8 mouse cellular contexts compared by ENCODE assay signal in the genomic region with DNA sequence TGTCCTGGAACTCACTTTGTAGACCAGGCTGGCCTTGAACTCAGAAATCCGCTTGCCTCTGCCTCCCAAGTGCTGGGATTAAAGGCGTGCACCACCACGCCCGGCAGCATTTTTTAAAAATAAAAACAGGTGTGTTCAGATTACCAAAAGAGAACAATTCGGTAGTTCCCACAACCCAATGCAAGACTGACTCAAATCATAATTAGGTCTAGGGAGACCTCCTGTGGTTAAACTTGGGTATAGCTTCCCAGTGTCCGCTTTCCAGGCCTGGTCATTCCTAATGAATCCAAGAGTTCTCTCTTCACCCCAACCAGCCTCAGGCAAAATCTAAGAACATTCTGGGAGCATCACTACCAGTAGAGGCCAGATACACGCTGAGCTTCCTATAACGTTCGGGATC. TPM values are rescaled to one million over a fixed set of nuclear protein-coding genes. Genes with fewer than 3 reads are reported as not detected.
A peak's percentile ranks its signal among the peaks of the same experiment; 100 is the strongest.
DNase-seq lines count a peak whose midpoint lies in the region; ATAC-seq lines count a peak whose summit lies in the region.

No protein-coding gene starts in this region.

- no peak overlapping the region for H3K4me2 ChIP-seq in forebrain, embryonic 13.5 days
- H3K4me2 ChIP-seq in heart, embryonic 16.5 days (ENCODE audit: low read depth, low read length): no peak overlapping the region

- no peak overlapping the region for H3K9ac ChIP-seq in forebrain, embryonic 13.5 days
- peak overlapping the region; percentile 25; the same call in 1 of the 2 replicates for H3K9ac ChIP-seq in heart, embryonic 16.5 days (ENCODE audit: low read length)

- H3K9me3 ChIP-seq in forebrain, embryonic 10.5 days: no peaks in the 10 kb centered on the region
- no peaks in the 10 kb centered on the region for H3K9me3 ChIP-seq in forebrain, embryonic 13.5 days (replicated peaks)
- H3K9me3 ChIP-seq in heart, embryonic 16.5 days (replicated peaks; ENCODE audit: control insufficient read depth, low read length): no peaks in the 10 kb centered on the region

- H3K27ac ChIP-seq in forebrain, embryonic 10.5 days: no peak overlapping the region
- H3K27ac ChIP-seq in forebrain, embryonic 13.5 days: no peak overlapping the region
- H3K27ac ChIP-seq in heart, embryonic 16.5 days (ENCODE audit: low read length): no peak overlapping the region

- no peak for ATAC-seq in forebrain, embryonic 13.5 days
- peak; percentile 55 for ATAC-seq in heart, embryonic 16.5 days (replicated peaks; ENCODE audit: extremely low read depth, insufficient read depth, low FRiP score)

- H3K27me3 ChIP-seq in forebrain, embryonic 10.5 days (ENCODE audit: poor library complexity, severe bottlenecking): no peaks in the 10 kb centered on the region
- no peaks in the 10 kb centered on the region for H3K27me3 ChIP-seq in forebrain, embryonic 13.5 days
- no peaks in the 10 kb centered on the region for H3K27me3 ChIP-seq in heart, embryonic 16.5 days (ENCODE audit: control insufficient read depth, insufficient read depth, low read length)

- H3K4me1 ChIP-seq in forebrain, embryonic 10.5 days: peaks cover 13% of the 10 kb centered on the region
- H3K4me1 ChIP-seq in forebrain, embryonic 13.5 days: peaks cover 13% of the 10 kb centered on the region
- 0 out of 2 replicates have a peak, but pooled peaks cover 3% of the 10 kb centered on the region for H3K4me1 ChIP-seq in heart, embryonic 16.5 days (ENCODE audit: control insufficient read depth, insufficient read depth, low read length)

- peak; percentile 57 for DNase-seq in forebrain, embryonic 10.5 days (ENCODE audit: extremely low spot score, low spot score)
- peak; percentile 83 for DNase-seq in MN1 (ENCODE audit: low spot score)
- DNase-seq in cerebellum, postnatal 36 days: peak; percentile 45 to 77
- peak; percentile 70 for DNase-seq in kidney, postnatal 10 days
- peak; percentile 69 for DNase-seq in lung, postnatal 14 days
- DNase-seq in skeletal muscle tissue, adult 2 months (ENCODE audit: low read depth, low spot score): peak; percentile 40

- H3K36me3 ChIP-seq in forebrain, embryonic 10.5 days (replicated peaks): no peaks in the 10 kb centered on the region
- no peaks in the 10 kb centered on the region for H3K36me3 ChIP-seq in forebrain, embryonic 13.5 days (ENCODE audit: poor library complexity, severe bottlenecking)
- no peaks in the 10 kb centered on the region for H3K36me3 ChIP-seq in heart, embryonic 16.5 days (ENCODE audit: control insufficient read depth, insufficient read depth)

- no peak overlapping the region for H3K4me3 ChIP-seq in forebrain, embryonic 10.5 days
- no peak overlapping the region for H3K4me3 ChIP-seq in forebrain, embryonic 13.5 days
- H3K4me3 ChIP-seq in heart, embryonic 16.5 days (ENCODE audit: low read length): no peak overlapping the region

- WGBS in forebrain, embryonic 10.5 days: 35% methylated on average over 9 of the region's 9 CpGs
- 20% methylated on average over 9 of the region's 9 CpGs for WGBS in forebrain, embryonic 13.5 days
- 19% methylated on average over 9 of the region's 9 CpGs for WGBS in heart, embryonic 16.5 days

RNA-seq across cellular contexts. Expression of a gene that starts 17.0 kb away (rescaled TPM):
- 2.9 and 3.2 TPM in 2 replicates for polyA plus RNA-seq in forebrain, embryonic 10.5 days (2016; fragmentation: Nextera tagmentation; extraction: Ambion mirVana)
- polyA plus RNA-seq in forebrain, embryonic 13.5 days (2015; fragmentation: Nextera tagmentation; extraction: Ambion mirVana): 7.4 and 7.7 TPM in 2 replicates
- 22.5 and 24.2 TPM in 2 replicates for polyA plus RNA-seq in heart, embryonic 16.5 days (2015; fragmentation: Nextera tagmentation; extraction: Ambion mirVana)
